Comparison of ENCODE assay signal across 17 mouse cellular contexts in genomic region chr2:130740096-130740495, GRCm38 (mm10). TPM values are rescaled to one million over a fixed set of nuclear protein-coding genes. Genes with fewer than 3 reads are reported as not detected.
"Had no signal": no experiment of that assay in that cellular context is flagged by ENCODE, and none has a peak within 500 bp of the region (broad histone marks: within the 10 kb centered on the region; RNA-seq: fewer than 3 reads in every experiment).

No protein-coding gene starts in this region.

- H3K27ac ChIP-seq: kidney, postnatal 0 days; limb, embryonic 13.5 days; liver, embryonic 12.5 days; stomach, embryonic 15.5 days had no signal

- H3K9me3 ChIP-seq: limb, embryonic 13.5 days; stomach, embryonic 15.5 days had no signal

- H3K4me2 ChIP-seq: limb, embryonic 13.5 days; liver, embryonic 12.5 days; lung, embryonic 14.5 days; stomach, embryonic 15.5 days had no signal

- H3K4me3 ChIP-seq: limb, embryonic 13.5 days; liver, embryonic 12.5 days; midbrain, embryonic 10.5 days; stomach, embryonic 15.5 days had no signal

- H3K27me3 ChIP-seq: limb, embryonic 13.5 days; liver, embryonic 12.5 days; stomach, embryonic 15.5 days had no signal

- H3K9ac ChIP-seq: limb, embryonic 13.5 days; liver, embryonic 12.5 days; lung, embryonic 14.5 days; stomach, embryonic 15.5 days had no signal

- DNase-seq: kidney, adult 11 months; kidney, adult 9 months; kidney, postnatal 36 days; left cerebral cortex, postnatal 4 days; lung, embryonic 14.5 days; lung, postnatal 10 days; lung, postnatal 4 days; right cerebral cortex, postnatal 4 days; spleen, adult 18-20 months; thymus, postnatal 36 days had no signal

- H3K4me1 ChIP-seq: limb, embryonic 13.5 days; liver, embryonic 12.5 days; stomach, embryonic 15.5 days had no signal

- ATAC-seq: liver, embryonic 12.5 days; midbrain, embryonic 16.5 days had no signal

RNA-seq across cellular contexts. Expression of gene Slc4a11, which starts 42.8 kb away (rescaled TPM):
- total RNA-seq: megakaryocyte, adult 5-6 weeks had no signal
- polyA plus RNA-seq: liver, embryonic 12.5 days had no signal
